Mouse (Mus musculus): Measurements from ENCODE around the gene Msrb3.
A peak's percentile ranks its signal among the peaks of the same experiment; 100 is the strongest.

Msrb3 gene

DNA sequence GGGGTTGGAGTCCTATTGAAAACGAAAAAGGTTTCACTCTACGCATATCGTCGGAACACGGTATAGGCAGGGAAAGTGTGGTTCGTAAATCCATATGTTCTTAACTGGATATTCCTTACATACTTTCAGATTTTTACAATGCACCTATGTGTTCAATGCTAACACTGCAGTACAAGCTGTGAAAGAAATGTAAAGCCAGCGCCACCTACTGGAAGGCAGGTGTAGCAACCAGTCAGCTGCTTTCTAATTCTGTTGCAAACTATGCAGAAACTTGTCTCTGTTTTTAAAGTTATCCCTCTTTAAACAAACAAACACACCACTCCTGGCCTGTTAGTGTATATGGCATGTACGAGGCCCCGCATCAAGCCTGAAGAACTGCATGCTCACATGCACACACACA, 34.5 kb downstream of the Msrb3 start:
- DNase-seq (ENCODE audit: low read depth in 1 of 2, low spot score in 2 of 2), result no peak

DNA sequence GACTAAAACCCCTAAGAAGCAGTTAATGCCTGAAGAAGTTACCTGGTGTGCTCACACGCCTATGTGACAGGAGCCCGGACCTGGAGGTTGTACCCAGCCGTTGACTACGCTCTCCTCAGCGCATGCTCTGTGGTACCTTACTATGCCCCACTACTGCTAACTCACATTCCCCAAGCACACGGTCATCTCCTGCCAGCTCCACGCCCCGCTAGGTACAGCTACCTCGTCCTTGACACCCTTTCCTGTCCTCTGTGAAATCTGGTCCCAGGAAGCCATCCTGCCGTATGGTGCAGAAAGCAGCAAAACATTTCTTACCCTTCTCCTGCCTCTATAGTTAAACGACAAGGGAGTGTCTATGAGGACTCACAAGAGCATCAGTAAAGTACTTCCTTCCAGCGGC, 37.2 kb downstream of the Msrb3 start:
- no peak for DNase-seq (ENCODE audit: low read depth in 1 of 2, low spot score in 2 of 2)

DNA sequence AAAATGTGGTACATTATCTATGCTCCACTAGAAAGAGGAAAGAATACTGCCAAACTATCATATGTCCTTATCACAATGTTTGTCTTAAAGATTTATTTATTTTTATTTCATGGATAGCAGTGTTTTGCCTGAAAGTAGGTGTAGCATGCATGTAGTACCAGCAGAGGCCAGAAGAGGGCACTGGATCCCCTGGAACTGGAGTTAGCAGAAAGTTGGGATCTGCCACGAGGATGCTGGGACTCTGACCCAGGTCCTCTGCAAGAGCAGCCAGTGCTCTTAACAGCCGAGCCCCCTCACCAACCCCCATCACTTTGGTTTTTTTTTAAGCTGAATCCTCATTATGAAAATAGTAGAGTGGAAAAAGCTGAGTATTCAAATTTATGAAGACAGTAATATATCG, 37.7 kb downstream of the Msrb3 start:
- no peak for DNase-seq (ENCODE audit: low read depth in 1 of 2, low spot score in 2 of 2)

DNA sequence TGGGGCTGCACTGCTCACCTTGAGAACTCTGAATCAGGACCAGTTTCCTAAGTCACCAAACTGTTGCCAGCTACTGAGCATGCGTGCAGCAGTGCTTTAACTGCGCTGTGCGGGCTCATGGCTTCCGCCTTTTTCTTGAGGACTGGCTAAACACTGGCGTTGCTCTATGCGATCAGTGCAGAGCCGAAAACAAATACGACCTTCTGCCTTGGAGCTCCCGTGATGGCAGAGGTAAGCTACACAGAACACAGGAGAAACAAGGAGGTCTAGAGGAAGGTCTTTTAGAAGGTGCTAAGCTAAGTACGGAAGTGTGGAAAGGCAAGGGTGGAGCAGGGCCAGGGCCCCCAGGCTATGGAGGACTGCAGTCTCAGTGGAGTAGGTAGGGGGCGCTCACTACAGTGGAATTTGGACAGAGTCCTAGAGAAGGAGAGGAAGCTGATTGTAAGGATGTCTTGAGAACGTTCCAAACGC, 41.3 kb downstream of the Msrb3 start:
- DNase-seq (ENCODE audit: low read depth in 1 of 2, low spot score in 2 of 2), result peak in 1 of 2 experiments; percentile 19

DNA sequence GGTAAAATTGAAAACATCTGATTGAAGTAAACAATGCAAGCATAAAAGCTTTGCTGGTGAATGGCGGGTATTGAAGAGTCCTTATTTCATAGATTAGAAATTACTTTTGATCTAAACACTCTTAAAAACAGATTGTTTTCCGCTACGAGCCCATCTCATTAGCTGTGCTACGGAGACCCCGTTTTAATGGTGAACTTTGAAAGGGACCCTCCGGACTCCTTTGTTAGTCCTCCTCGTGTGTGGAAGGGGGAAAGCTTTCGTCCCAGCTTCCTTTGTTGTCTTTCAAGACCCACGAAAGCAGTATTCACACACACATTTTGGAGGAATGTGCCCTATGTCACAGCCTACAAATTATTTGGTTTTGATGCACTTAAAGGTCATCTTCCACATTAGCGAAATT, 44.6 kb downstream of the Msrb3 start:
- DNase-seq (ENCODE audit: low read depth in 1 of 2, low spot score in 2 of 2), result no peak

DNA sequence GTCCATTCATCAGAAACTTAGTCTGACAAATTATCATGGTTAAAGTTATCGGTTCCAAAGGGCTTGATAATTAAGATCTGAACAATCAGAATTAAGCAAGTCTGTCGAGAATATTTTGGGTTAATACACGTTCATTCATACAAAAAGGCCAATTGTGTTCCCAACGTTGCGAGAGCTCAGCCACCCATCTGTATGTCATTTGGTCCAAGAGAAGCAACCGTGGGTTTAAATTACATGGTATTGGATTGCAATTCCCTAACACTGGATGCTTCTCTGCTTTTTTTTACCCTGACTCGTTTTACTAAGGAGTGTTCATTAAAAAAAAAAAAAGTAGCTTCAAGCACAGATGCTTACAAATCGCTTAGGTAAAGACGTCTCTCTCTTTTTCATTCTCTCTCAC, 45.1 kb downstream of the Msrb3 start:
- DNase-seq (ENCODE audit: low read depth in 1 of 2, low spot score in 2 of 2), result no peak

DNA sequence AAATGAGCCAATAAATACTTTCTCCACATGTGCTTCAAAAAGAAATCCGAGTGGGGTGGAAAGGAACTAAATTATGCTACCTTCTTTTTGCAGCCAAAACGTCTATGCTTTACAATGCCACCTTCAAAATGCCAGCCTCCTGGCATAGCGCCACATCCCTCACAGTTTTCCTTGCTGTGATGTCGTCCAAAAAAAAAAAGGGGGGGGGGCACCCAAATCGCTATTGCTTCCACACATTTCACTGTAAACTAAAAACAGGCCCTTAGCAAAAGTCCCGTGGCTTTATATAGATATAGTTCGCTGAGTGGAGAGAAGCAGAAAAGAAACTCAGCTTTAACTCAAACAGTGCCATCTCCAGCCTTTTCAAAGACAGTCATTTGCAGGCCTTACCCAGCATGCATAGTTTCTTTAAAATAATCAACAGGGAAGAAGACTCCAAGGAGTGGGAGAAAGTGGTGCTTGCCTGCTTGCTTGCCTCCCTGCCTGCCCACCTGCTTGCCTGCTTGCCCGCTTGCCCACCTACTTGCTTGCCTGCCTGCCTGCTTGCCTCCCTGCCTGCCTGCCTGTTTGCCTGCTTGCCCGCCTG, 47.6 kb downstream of the Msrb3 start:
- DNase-seq (ENCODE audit: low read depth in 1 of 2, low spot score in 2 of 2), result no peak

DNA sequence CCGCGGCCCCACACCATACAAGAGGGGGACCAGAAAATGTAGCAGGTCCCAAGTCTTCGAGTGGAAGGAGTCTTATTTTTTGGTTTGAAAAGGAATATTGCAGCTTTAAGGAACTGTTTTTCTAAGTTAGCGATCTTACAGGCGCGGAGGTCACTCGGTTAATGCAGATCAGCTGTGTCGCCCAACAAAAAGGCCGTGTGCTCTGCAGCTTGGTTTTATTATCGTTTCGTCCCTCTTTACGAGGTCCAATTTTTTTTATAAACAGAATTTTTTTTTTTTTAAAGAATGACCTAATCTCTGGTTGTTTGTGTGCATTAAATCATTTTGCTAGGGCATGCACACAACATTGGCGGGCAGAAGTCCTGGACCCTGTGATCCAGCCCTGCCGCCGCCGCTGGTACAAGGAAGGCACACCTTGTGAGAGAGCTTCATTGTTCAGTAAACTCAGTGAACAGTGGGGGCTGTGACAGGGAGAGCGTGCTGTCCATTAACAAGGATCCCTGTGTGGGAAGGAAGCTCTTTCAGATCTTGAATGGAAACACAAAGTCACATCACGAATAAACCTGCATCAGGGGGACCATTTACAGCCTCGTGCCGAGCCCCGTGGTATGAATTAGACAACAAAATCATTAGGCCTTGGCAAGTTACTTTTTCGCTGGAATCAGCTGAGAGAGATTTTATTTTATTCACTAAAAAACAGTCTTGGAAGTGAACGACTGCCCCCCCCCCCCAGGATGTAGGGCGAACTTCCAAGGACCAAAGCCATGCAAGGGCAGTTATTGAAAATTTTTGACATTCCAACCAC, 48.3 kb downstream of the Msrb3 start:
- DNase-seq (ENCODE audit: low read depth in 1 of 2, low spot score in 2 of 2), result no peak

DNA sequence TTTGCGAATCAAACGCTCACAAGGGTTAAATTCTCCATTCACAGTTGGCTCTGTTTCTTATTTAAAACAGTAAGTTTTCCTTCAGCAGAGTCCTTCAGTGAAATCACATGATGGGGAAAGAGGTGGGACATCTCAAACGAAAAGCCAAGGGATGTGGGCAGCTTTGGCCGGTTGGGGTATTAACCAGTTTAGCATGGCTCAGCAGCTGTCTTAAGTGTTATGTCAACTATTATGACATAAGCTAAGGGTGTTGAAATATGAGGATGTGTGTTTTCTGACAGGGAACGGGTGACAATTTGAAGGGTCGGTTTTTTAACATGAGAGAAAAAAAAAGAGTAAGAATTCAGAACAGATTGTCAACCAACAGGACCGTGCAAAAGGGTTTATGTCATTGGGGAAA, 50.2 kb downstream of the Msrb3 start:
- DNase-seq (ENCODE audit: low read depth in 1 of 2, low spot score in 2 of 2), result no peak

DNA sequence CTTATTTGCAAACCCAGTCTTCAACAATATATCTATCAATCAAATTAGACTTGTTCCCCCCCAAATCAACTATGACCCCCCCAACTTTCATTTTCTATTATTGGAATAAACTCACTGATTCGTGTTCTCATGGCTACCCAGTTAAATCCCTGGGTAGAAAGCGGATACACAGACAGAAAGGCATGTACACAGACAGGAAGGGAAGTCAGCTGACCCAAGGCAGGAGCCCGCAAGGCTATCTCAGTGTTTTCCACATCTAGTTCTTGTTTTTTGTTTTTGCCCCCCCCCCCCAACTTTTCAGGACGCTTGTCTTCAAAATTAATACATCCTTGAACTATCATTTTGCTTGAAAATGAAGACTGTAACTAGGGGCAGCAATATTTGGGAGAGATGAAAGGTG, 51.1 kb downstream of the Msrb3 start:
- DNase-seq (ENCODE audit: low read depth in 1 of 2, low spot score in 2 of 2), result no peak

DNA sequence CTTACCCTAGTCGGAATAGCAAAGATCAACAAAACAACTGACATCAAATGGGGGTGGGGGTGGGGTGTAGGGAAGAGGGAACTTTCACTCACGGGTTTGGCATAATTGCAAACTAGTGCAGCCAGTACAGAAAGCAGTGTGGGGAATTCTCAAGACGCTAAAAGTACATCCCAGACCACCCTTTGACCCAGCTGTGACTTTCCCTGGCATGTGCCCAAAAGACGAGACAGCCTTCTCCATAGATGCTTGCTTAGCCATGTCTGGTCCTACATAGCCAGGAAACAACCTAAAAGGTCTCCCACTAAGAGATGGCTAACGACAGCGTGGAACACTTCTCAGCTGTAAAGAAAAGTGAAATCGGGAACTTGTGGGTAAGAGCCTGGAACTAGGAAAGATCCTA, 58.9 kb downstream of the Msrb3 start:
- DNase-seq (ENCODE audit: low read depth in 1 of 2, low spot score in 2 of 2), result no peak

DNA sequence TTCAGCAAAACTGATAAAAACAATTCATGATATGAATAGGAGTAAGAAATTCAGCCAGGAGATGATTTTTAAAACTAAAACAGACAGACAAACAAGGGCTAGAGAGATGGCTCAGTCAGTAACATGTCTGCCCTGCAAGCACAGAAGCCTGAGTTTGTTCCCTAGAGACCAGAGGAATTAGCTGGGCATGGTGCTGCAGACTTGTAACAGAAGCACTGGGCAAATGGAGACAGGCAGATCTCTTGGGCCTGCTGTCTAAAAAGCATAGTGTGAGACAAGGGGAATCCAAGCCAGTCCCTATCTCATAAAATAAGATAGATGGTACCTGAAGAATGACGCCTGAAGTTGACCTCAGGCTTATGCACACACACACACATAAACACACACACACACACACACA, 64.4 kb downstream of the Msrb3 start:
- DNase-seq (ENCODE audit: low read depth in 1 of 2, low spot score in 2 of 2), result no peak

DNA sequence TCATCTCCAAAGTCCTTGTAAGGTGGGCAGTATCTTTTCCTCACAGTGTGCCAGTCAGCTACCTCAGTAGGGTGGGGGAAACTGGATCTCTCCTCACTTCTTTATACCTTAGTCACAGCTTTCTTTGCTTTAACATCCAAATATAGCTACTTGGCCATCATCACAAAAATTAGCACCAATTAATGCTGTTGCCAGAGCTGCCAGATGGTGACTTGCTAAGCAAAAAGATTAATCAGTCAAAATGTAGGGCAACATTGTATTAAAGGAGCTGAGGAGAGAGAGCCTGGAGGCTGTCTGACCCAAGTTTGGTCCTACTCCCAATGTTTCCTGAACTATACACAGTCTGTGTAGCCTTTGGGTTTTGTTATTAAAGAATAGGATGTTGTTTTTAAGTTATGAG, 65.1 kb downstream of the Msrb3 start:
- no peak for DNase-seq (ENCODE audit: low read depth in 1 of 2, low spot score in 2 of 2)

DNA sequence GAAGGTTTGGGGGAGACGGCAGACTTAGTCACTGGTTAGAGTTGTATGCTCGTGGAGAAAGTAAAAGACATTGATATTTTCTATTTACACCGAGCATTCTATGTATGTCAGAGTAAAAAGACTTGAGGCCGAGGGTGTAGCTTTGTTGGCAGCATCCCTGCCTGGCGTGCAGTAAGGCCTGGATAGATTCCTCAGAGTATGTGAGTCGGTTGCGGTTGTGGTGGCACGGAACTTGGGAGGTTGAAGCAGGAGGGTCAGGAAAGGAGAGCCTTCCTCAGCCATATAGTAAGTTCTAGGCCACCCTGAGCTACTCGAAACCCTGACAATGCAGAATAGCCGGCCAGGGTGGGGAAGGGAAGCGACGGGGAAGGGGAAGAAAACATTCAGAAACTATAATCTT, 71.1 kb downstream of the Msrb3 start:
- no peak for DNase-seq (ENCODE audit: low read depth in 1 of 2, low spot score in 2 of 2)

DNA sequence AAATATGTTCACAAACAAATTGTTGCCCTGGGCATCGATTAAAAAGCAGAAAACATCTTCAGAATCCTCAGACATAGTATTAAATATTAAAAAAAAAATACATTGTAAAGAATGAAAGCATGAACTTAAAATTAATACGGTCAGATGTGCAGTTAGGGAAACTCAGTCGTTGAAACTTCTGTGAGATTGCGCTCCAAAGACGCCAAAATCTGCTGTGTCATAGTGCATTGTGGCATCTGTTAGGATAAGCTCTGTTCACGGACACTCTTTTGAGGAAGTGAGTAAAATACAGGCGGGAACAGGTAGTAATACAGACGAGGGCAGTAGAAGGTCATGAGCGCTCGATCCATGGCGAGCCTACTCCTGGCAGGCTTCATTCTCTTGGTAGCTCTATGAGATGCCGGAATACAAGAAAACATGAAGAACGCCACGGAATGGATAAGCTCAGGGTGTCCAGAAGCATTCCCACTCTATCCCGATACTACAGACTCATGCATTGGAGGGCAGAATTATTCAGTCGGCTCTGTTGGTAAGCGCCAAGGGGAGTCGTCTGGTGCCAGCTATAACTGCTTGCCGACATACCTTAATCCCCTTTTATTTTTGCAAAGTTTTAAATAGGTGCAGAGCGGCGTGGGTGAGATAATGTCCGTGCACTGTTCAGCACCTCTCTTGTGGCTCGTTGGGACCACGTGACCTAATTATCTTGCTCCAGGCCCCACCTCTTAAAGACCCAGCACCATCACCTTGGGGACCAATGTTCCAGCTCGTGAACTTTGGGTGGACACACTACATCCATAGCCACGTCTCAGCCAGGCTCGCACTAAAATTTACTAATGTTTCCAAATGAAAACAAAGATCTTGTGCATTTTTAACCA, 71.9 kb downstream of the Msrb3 start:
- no peak for DNase-seq (ENCODE audit: low read depth in 1 of 2, low spot score in 2 of 2)

DNA sequence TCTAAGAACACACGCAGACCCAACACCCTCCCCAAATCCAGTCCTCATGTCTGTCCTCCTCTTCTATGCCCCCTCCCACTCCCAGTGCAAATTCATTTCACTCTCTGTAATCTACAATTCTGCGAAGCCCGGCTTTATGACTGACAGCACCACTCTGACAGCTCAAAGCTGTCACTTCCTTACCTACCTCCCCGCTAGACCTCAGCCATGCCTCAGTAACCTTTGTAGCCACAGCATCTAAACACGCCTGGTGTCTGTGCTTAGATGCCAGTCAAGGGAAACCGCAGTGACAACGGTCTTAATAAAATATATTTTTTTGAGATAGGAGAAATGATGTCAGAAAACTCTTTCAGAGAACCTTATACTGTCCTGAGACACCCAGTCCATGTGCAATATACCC, 72.5 kb downstream of the Msrb3 start:
- no peak for DNase-seq (ENCODE audit: low read depth in 1 of 2, low spot score in 2 of 2)

DNA sequence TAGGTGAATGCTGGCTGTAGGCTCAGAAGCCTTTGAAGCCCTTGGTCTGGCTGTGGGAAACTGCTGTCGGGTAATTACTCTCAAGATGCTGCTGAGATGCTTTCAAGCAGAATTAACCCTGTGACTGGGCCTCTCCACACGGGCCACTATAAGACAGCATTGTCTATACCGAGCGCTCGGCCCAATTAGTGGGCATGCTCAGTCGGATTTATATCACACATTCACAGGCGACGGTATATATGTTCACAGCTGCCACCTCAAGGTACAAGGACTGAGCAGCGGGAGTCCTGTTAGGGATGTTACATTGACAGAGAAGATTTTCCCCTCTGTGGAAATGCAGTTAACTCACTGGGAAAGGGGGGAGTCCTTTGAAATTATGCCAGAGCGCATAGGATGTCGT, 73.3 kb downstream of the Msrb3 start:
- no peak for DNase-seq (ENCODE audit: low read depth in 1 of 2, low spot score in 2 of 2)

DNA sequence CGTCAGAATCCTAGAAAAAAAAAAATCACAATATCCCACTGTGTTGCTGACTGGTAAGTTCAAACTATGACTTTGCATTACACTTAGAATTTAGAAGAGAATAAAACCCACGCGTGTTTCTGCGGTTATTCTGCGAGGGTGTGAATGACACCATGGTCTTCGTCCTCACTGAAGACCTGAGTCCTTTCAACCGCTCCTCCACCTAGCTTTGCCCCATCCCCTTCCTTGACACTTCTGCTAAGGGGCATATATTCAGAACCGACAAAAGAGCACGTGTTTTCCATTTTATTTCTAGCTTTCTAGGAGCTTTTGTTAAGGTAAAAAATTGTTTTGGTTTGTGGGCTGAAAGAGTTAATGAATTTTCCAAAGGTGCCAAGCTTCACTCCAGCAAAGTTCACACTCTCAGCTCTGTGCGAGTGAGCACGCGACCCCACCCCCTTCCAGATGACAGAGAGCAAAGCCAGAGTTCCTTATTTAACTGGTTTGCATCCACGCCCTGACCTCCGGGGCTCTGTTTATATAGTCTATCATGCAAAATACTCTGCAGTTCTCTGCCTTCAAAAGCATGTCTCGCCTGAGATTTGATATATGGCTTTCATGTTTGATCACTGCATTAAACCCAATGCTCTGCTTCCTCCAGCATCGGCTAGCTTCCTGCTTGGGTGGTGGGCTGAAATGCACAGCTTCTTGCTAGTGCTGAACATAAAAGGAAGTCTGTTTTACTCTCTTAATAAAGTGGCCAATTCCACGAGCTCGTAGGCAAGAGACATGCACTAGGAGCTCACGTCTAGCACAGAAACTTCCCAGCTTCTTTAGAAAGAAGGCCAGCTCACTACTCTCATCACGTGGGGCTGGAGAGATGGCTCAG, 77.2 kb downstream of the Msrb3 start:
- DNase-seq (ENCODE audit: low read depth in 1 of 2, low spot score in 2 of 2), result no peak

DNA sequence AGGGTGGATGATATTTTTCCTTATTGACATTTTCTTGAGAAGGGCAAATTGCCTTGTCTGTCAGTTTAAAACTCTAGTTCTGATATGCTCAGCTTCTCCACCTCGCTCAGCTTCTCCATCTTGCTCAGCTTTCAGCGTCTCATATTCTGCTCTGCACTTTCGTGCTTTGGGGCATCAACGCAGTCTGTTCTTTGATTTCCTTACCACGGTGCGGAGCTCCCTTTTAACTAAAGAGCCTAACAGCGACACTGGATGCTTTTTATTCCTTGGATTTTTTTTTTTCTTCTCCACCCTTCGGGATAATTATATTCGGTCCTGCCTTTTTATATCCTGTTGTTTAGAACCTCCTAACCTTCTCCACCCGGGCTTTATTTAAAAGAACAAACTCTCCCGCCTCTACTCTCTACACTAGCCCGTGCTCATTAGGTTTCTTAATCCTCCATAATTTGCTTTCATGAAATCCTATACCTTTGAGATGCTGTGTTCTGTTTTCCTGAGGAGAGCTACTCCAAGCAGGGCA, 78.1 kb downstream of the Msrb3 start:
- no peak for DNase-seq (ENCODE audit: low read depth in 1 of 2, low spot score in 2 of 2)

DNA sequence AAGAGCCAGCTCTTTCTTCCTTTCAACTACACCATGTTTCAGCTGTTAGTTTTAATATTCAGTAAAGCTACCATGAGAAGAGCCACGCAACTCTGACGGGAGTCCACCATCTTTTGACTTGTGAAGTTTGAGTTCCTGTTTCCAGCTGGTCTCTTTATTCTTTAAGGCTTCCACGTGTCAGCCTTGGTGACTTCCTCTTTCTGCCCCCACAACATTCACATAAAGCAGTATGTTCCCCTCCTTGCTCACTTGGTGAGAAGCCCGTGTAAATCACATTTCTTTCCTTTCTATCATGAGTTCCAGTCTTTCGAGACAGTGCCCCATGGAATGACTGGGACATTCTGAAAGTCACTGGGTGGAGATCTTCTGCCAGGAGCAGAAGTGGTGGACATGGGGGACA, 83.6 kb downstream of the Msrb3 start:
- peak; percentile 8 to 17 for DNase-seq (ENCODE audit: low read depth in 1 of 2, low spot score in 2 of 2)
